ENCODE assay signal across 10 mouse cellular contexts in genomic region chr2:26359983-26360382, GRCm38 (mm10). TPM values are rescaled to one million over a fixed set of nuclear protein-coding genes. Genes with fewer than 3 reads are reported as not detected.
DNase-seq lines count a peak whose midpoint lies in the region; ATAC-seq and TF ChIP-seq lines count a peak whose summit lies in the region.
"Had no signal": no experiment of that assay in that cellular context is flagged by ENCODE, and none has a peak within 500 bp of the region (broad histone marks: within the 10 kb centered on the region; RNA-seq: fewer than 3 reads in every experiment).

No protein-coding gene starts in this region.

- WGBS in forebrain, embryonic 12.5 days = 93% methylated on average over 6 of the region's 6 CpGs

- peaks cover 26% of the 10 kb centered on the region for H3K36me3 ChIP-seq in forebrain, embryonic 12.5 days (replicated peaks)

- peak; percentile 28; the same call in 1 of the 2 replicates for TF ChIP-seq CTCF in layer of hippocampus, adult 2 months (conservative IDR thresholded peaks at IDR 0.05)
- no peak for TF ChIP-seq CTCF in gastrocnemius, adult 2 months (IDR thresholded peaks at IDR 0.05)

- H3K9ac ChIP-seq in forebrain, embryonic 12.5 days = no peak overlapping the region

- no peaks in the 10 kb centered on the region for H3K4me1 ChIP-seq in forebrain, embryonic 12.5 days

- ATAC-seq in forebrain, embryonic 12.5 days (ENCODE audit: low FRiP score) = no peak
- ATAC-seq in activated CD4-positive, CD25-positive, alpha-beta regulatory T cell, adult 4 months = no peak

- no peak overlapping the region for H3K4me3 ChIP-seq in layer of hippocampus, adult 2 months
- H3K4me3 ChIP-seq in gastrocnemius, adult 2 months = peak overlapping the region; percentile 45
- no peak overlapping the region for H3K4me3 ChIP-seq in forebrain, embryonic 12.5 days (replicated peaks)

- no peaks in the 10 kb centered on the region for H3K27me3 ChIP-seq in forebrain, embryonic 12.5 days

- no peak overlapping the region for H3K4me2 ChIP-seq in forebrain, embryonic 12.5 days

- no peaks in the 10 kb centered on the region for H3K9me3 ChIP-seq in forebrain, embryonic 12.5 days

- intact Hi-C loops in gastrocnemius, adult 2 months (cut with DNase I) = no loop called here

- no peak overlapping the region for H3K27ac ChIP-seq in layer of hippocampus, adult 2 months
- H3K27ac ChIP-seq in gastrocnemius, adult 2 months = peak overlapping the region; percentile 87
- H3K27ac ChIP-seq in forebrain, embryonic 12.5 days = no peak overlapping the region

- DNase-seq in layer of hippocampus, adult 2 months (ENCODE audit: low spot score in 2 of 2) = no peak
- no peak for DNase-seq in layer of hippocampus, postnatal 25 days (ENCODE audit: extremely low spot score in 1 of 2, low spot score in 1 of 2)
- peak; percentile 80 for DNase-seq in gastrocnemius, adult 2 months
- DNase-seq in liver = peak; percentile 36
- DNase-seq in monocyte, adult 2 months (ENCODE audit: low read depth in 1 of 2, low spot score in 2 of 2) = peak; percentile 37 to 47
- DNase-seq in urinary bladder, postnatal 36 days (ENCODE audit: low spot score in 2 of 2) = no peak
- DNase-seq: kidney, adult 18-20 months; right cerebral cortex, postnatal 14 days had no signal

RNA-seq across cellular contexts. Expression of gene Card9, which starts 0.7 kb away (rescaled TPM):
- 1 to 10 TPM; 1.5 to 2.1 TPM for total RNA-seq in layer of hippocampus, adult 2 months (2021)
- 1 to 10 TPM; 1.6 to 2.6 TPM for total RNA-seq in layer of hippocampus, postnatal 25 days (2021)
- 1 to 10 TPM; 1.1 to 1.2 TPM for total RNA-seq in gastrocnemius, adult 2 months (2021)
- 1.3 TPM in 2 replicates for polyA plus RNA-seq in forebrain, embryonic 12.5 days (2016; fragmentation: Nextera tagmentation; extraction: Ambion mirVana)
- polyA plus RNA-seq in activated CD4-positive, CD25-positive, alpha-beta regulatory T cell, adult 4 months (2017; shearing (Covaris generic)) = 1 to 10 TPM; 1.5 to 2.3 TPM

RNA-seq across cellular contexts. Expression of gene Dnlz, which starts 8.1 kb away (rescaled TPM):
- 10 to 100 TPM; 26.5 to 27.2 TPM for total RNA-seq in layer of hippocampus, adult 2 months (2021)
- total RNA-seq in layer of hippocampus, postnatal 25 days (2021) = 10 to 100 TPM; 26.3 to 27.8 TPM
- total RNA-seq in gastrocnemius, adult 2 months (2021) = 10 to 100 TPM; 18.0 to 22.7 TPM
- 34.5 and 36.3 TPM in 2 replicates for polyA plus RNA-seq in forebrain, embryonic 12.5 days (2016; fragmentation: Nextera tagmentation; extraction: Ambion mirVana)
- 1 to 10 TPM; 6.5 to 7.4 TPM for polyA plus RNA-seq in activated CD4-positive, CD25-positive, alpha-beta regulatory T cell, adult 4 months (2017; shearing (Covaris generic))

RNA-seq across cellular contexts. Expression of gene Snapc4, which starts 20.5 kb away (rescaled TPM):
- total RNA-seq in layer of hippocampus, adult 2 months (2021) = 10 to 100 TPM; 72.5 to 88.9 TPM
- 10 to 100 TPM; 43.8 to 82.5 TPM for total RNA-seq in layer of hippocampus, postnatal 25 days (2021)
- total RNA-seq in gastrocnemius, adult 2 months (2021) = 1 to 10 TPM; 7.5 to 8.6 TPM
- 34.3 and 38.9 TPM in 2 replicates for polyA plus RNA-seq in forebrain, embryonic 12.5 days (2016; fragmentation: Nextera tagmentation; extraction: Ambion mirVana)
- 10 to 100 TPM; 20.1 to 24.4 TPM for polyA plus RNA-seq in activated CD4-positive, CD25-positive, alpha-beta regulatory T cell, adult 4 months (2017; shearing (Covaris generic))

RNA-seq across cellular contexts. Expression of gene Entr1, which starts 29.1 kb away (rescaled TPM):
- total RNA-seq in layer of hippocampus, adult 2 months (2021) = 100 to 1,000 TPM; 159 to 168 TPM
- 100 to 1,000 TPM; 133 to 170 TPM for total RNA-seq in layer of hippocampus, postnatal 25 days (2021)
- total RNA-seq in gastrocnemius, adult 2 months (2021) = 10 to 100 TPM; 25.2 to 33.1 TPM
- polyA plus RNA-seq in forebrain, embryonic 12.5 days (2016; fragmentation: Nextera tagmentation; extraction: Ambion mirVana) = 167 and 173 TPM in 2 replicates
- 10 to 100 TPM; 44.8 to 54.9 TPM for polyA plus RNA-seq in activated CD4-positive, CD25-positive, alpha-beta regulatory T cell, adult 4 months (2017; shearing (Covaris generic))

RNA-seq across cellular contexts. Expression of gene Pmpca, which starts 29.2 kb away (rescaled TPM):
- 100 to 1,000 TPM in 1 of 2 experiments, 10 to 100 TPM in 1; 89.2 to 100 TPM for total RNA-seq in layer of hippocampus, adult 2 months (2021)
- total RNA-seq in layer of hippocampus, postnatal 25 days (2021) = 10 to 100 TPM; 94.8 to 96.0 TPM
- 100 to 1,000 TPM; 133 to 141 TPM for total RNA-seq in gastrocnemius, adult 2 months (2021)
- 120 and 123 TPM in 2 replicates for polyA plus RNA-seq in forebrain, embryonic 12.5 days (2016; fragmentation: Nextera tagmentation; extraction: Ambion mirVana)
- 10 to 100 TPM; 77.1 to 77.7 TPM for polyA plus RNA-seq in activated CD4-positive, CD25-positive, alpha-beta regulatory T cell, adult 4 months (2017; shearing (Covaris generic))

Comparison
In these comparisons a context has a peak if more than half of its experiments do, and no peak if none do; other contexts are left out.
1. DNase-seq: peak in gastrocnemius, adult 2 months (single experiment), liver (single experiment) and monocyte, adult 2 months (2 of 2); none in layer of hippocampus, adult 2 months (0 of 2), layer of hippocampus, postnatal 25 days (0 of 2) and urinary bladder, postnatal 36 days (0 of 2).
2. RNA of gene Snapc4, which starts 20.5 kb away (total RNA-seq): 72.5 to 88.9 TPM in layer of hippocampus, adult 2 months and 43.8 to 82.5 TPM in layer of hippocampus, postnatal 25 days; 7.5 to 8.6 TPM in gastrocnemius, adult 2 months; every median in the first group is over 4 times any median in the second.